Mouse (Mus musculus): ENCODE measurements around the gene Ccn2.

DNA sequence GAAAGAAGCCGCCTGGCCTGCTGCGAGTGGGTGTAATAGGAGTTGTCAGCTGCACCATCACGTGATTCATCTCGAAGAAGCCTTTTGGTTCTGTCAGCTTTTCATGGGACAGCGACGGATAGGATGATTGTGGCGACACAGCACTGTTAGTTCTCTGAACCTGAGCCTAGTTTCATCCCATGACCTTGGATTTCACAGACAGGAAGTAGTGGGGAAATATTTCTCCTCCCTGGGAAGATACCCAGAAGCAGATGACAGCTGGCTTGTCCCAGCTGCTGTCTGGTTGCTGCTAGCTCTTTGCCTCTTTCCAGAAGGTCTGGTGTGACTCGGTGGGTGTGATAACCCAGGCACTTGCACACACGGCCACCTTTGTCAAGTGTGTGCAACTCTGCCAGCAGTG, 39.0 kb downstream of the Ccn2 start:
- TF ChIP-seq POLR2A (IDR thresholded peaks at IDR 0.05; ENCODE audit: borderline replicate concordance, extremely low read depth, low read depth, low read length) (no peak), CTCF (IDR thresholded peaks at IDR 0.05; ENCODE audit: insufficient read depth, low read length) (no peak)

Data from lung, adult 2 months (tissue).